Mouse (Mus musculus): Measurements from ENCODE around the gene Commd9.

The Commd9 gene

GRCm38 (mm10) chr2:101885768-101886438 is at the start of gene Commd9:
Gene Commd9, plus strand, starts transcription at chr2:101886247.
- peak; percentile 96 for DNase-seq

- no peak for DNase-seq
Measured at GRCm38 (mm10) chr2:101842756-101843155, 43.3 kb upstream of the Commd9 start.

GRCm38 (mm10) chr2:101854792-101855191 is 31.3 kb upstream of the Commd9 start:
- no peak for DNase-seq

GRCm38 (mm10) chr2:101856174-101856573 is 29.9 kb upstream of the Commd9 start:
- no peak for DNase-seq

GRCm38 (mm10) chr2:101860920-101861485 is 25.0 kb upstream of the Commd9 start:
- no peak for DNase-seq

- DNase-seq: peak; percentile 26
Measured at GRCm38 (mm10) chr2:101862219-101863123, 23.6 kb upstream of the Commd9 start.

- DNase-seq: no peak
Measured at GRCm38 (mm10) chr2:101868683-101869082, 17.4 kb upstream of the Commd9 start.

- peak; percentile 67 for DNase-seq
Measured at GRCm38 (mm10) chr2:101871179-101871578, 14.9 kb upstream of the Commd9 start.

GRCm38 (mm10) chr2:101881471-101882162 is 4.4 kb upstream of the Commd9 start:
- no peak for DNase-seq

GRCm38 (mm10) chr2:101882998-101883397 is 3.0 kb upstream of the Commd9 start, which contains the start of gene Prr5l:
Gene Prr5l, minus strand, starts transcription at chr2:101883027.
- no peak for DNase-seq

- DNase-seq: peak; percentile 19
Measured at GRCm38 (mm10) chr2:101884286-101884685, 1.8 kb upstream of the Commd9 start.

GRCm38 (mm10) chr2:101888886-101889285 is 2.8 kb downstream of the Commd9 start:
- DNase-seq: no peak

GRCm38 (mm10) chr2:101891143-101891542 is 5.1 kb downstream of the Commd9 start:
- no peak for DNase-seq

- DNase-seq: peak; percentile 67
Measured at GRCm38 (mm10) chr2:101894126-101894525, 8.1 kb downstream of the Commd9 start.

GRCm38 (mm10) chr2:101896425-101897204 is 10.6 kb downstream of the Commd9 start:
- no peak for DNase-seq

GRCm38 (mm10) chr2:101902196-101902595 is 16.1 kb downstream of the Commd9 start:
- no peak for DNase-seq

- peak; percentile 89 for DNase-seq
Measured at GRCm38 (mm10) chr2:101905534-101906378, 19.7 kb downstream of the Commd9 start.

GRCm38 (mm10) chr2:101906379-101906690 is 20.3 kb downstream of the Commd9 start:
- no peak for DNase-seq

GRCm38 (mm10) chr2:101907386-101908022 is 21.5 kb downstream of the Commd9 start:
- no peak for DNase-seq

GRCm38 (mm10) chr2:101908773-101909172 is 22.7 kb downstream of the Commd9 start:
- no peak for DNase-seq

Data from kidney, adult 9 months (tissue).